Mouse (Mus musculus) C2C12 (cell line): ENCODE results near the gene Lst1. TPM values are rescaled to one million over a fixed set of nuclear protein-coding genes. Genes with fewer than 3 reads are reported as not detected.

Experiments
- H3K27me3 ChIP-seq: one replicate; pipeline ENCODE4 v1.6.1; 2011; ENCODE audit not compliant: control insufficient read depth, insufficient read depth, insufficient read length
- H3K36me3 ChIP-seq: one replicate; pipeline ENCODE4 v1.6.1; 2011; ENCODE audit not compliant: control insufficient read depth, insufficient read depth
- H3K4me3 ChIP-seq: one replicate; pipeline ENCODE4 v1.5.1; 2011; ENCODE audit warnings: mild to moderate bottlenecking, control low read depth; ENCODE audit not compliant: poor library complexity, insufficient read depth, severe bottlenecking
- H3K79me2 ChIP-seq: one replicate; pipeline ENCODE4 v1.6.1; 2011; ENCODE audit not compliant: control insufficient read depth, insufficient read depth
- H3K79me3 ChIP-seq: one replicate; pipeline ENCODE4 v1.6.1; 2011; ENCODE audit warnings: low read depth, control low read depth
- H3ac ChIP-seq: one replicate; pipeline ENCODE3; 2011; ENCODE audit warnings: low read depth; ENCODE audit not compliant: control insufficient read depth, insufficient read length
- CEBPB ChIP-seq: IDR thresholded peaks from one replicate; pipeline ENCODE4 v1.6.1; 2011; ENCODE audit warnings: low read depth, mild to moderate bottlenecking, control low read depth, moderate library complexity
- CTCF ChIP-seq: IDR thresholded peaks from one replicate; pipeline ENCODE4 v1.5.1; 2011; ENCODE audit not compliant: control insufficient read depth, insufficient read depth, insufficient read length
- FOSL1 ChIP-seq: IDR thresholded peaks from one replicate; pipeline ENCODE4 v1.8.0; 2011; ENCODE audit warnings: mild to moderate bottlenecking, low read length; ENCODE audit not compliant: poor library complexity, insufficient read depth, severe bottlenecking
- MAX ChIP-seq: IDR thresholded peaks from one replicate; pipeline ENCODE4 v1.6.1; 2011; ENCODE audit warnings: mild to moderate bottlenecking, control low read depth
- MYOD1 ChIP-seq: IDR thresholded peaks from one replicate; pipeline ENCODE4 v1.6.1; 2011; ENCODE audit warnings: low read depth; ENCODE audit not compliant: control insufficient read depth, insufficient read length
- MYOG ChIP-seq: IDR thresholded peaks from one replicate; pipeline ENCODE4 v1.6.1; 2011; ENCODE audit not compliant: control insufficient read depth, insufficient read length; ENCODE audit errors: extremely low read depth
- USF1 ChIP-seq: IDR thresholded peaks from one replicate; pipeline ENCODE4 v1.6.1; 2011; ENCODE audit warnings: low read depth, mild to moderate bottlenecking, control low read depth, moderate library complexity
- polyA plus RNA-seq: library from polyadenylated mRNA; unstranded; fragments of >200 nt; fragmentation: generic; extraction: Trizol; gene quantifications from one replicate; pipeline ENCODE4 v1.2.1, GENCODE M21; 2012; ENCODE audit warnings: missing spikeins

Gene Lst1
- polyA plus RNA-seq, 1 experiment, result 0.92 TPM

- peaks cover 29% of the 10 kb centered on the region for H3K79me2 ChIP-seq
- H3K79me3 ChIP-seq, result peaks cover 2% of the 10 kb centered on the region
- no peak overlapping the region for H3K4me3 ChIP-seq
- H3K36me3 ChIP-seq, result peaks cover 23% of the 10 kb centered on the region
- TF ChIP-seq MAX (no peak), CEBPB (no peak), MYOD1 (no peak), USF1 (no peak), CTCF (no peak), FOSL1 (no peak)
- H3K27me3 ChIP-seq, result no peaks in the 10 kb centered on the region
- H3ac ChIP-seq, result no peak overlapping the region
Observed at GRCm38 (mm10) chr17:35224641-35225040, 36.4 kb upstream of the Lst1 start.

- Histone ChIP-seq H3ac (no peak overlapping the region), H3K79me3 (peaks cover 2% of the 10 kb centered on the region), H3K79me2 (peaks cover 20% of the 10 kb centered on the region), H3K4me3 (no peak overlapping the region), H3K27me3 (no peaks in the 10 kb centered on the region), H3K36me3 (peaks cover 20% of the 10 kb centered on the region)
- TF ChIP-seq CEBPB (no peak), MYOD1 (no peak)
Observed at GRCm38 (mm10) chr17:35222299-35222698, 34.1 kb upstream of the Lst1 start.

- peaks cover 2% of the 10 kb centered on the region for H3K79me3 ChIP-seq
- peaks cover 6% of the 10 kb centered on the region for H3K79me2 ChIP-seq
- H3K36me3 ChIP-seq, result peaks cover 20% of the 10 kb centered on the region
- no peak within 1 kb of the TSS for H3ac ChIP-seq
- H3K27me3 ChIP-seq, result no peaks in the 10 kb centered on the region
- H3K4me3 ChIP-seq, result no peak within 1 kb of the TSS
- TF ChIP-seq CEBPB (no peak), MAX (no peak), FOSL1 (no peak)
Observed at GRCm38 (mm10) chr17:35220156-35220952, 32.1 kb upstream of the Lst1 start, which contains the start of gene Gm16181. TSS of gene Gm16181 (plus strand) at chr17:35220834.

- Histone ChIP-seq H3K36me3 (peaks cover 16% of the 10 kb centered on the region), H3K27me3 (no peaks in the 10 kb centered on the region), H3ac (no peak overlapping the region), H3K79me2 (no peaks in the 10 kb centered on the region), H3K79me3 (no peaks in the 10 kb centered on the region), H3K4me3 (no peak overlapping the region)
- TF ChIP-seq CEBPB (no peak), FOSL1 (no peak), USF1 (no peak), CTCF (no peak), MYOG (no peak), MAX (no peak), MYOD1 (no peak)
Observed at GRCm38 (mm10) chr17:35219601-35220041, 31.4 kb upstream of the Lst1 start.

GRCm38 (mm10) chr17:35218516-35219193, 30.4 kb upstream of the Lst1 start:
- no peak for TF ChIP-seq USF1
- Histone ChIP-seq H3K79me3 (no peaks in the 10 kb centered on the region), H3K4me3 (no peak overlapping the region), H3ac (no peak overlapping the region), H3K27me3 (no peaks in the 10 kb centered on the region), H3K36me3 (peaks cover 14% of the 10 kb centered on the region), H3K79me2 (no peaks in the 10 kb centered on the region)

GRCm38 (mm10) chr17:35213071-35213470, 24.8 kb upstream of the Lst1 start:
- Histone ChIP-seq H3K79me2 (no peaks in the 10 kb centered on the region), H3K79me3 (no peaks in the 10 kb centered on the region), H3K4me3 (no peak overlapping the region), H3K27me3 (no peaks in the 10 kb centered on the region), H3K36me3 (no peaks in the 10 kb centered on the region), H3ac (no peak overlapping the region)
- TF ChIP-seq CTCF (no peak), MAX (no peak), MYOG (no peak)
